Mouse (Mus musculus): ENCODE data around the gene Gmeb2. TPM values are rescaled to one million over a fixed set of nuclear protein-coding genes. Genes with fewer than 3 reads are reported as not detected.

The Gmeb2 gene
- total RNA-seq, 2 experiments from 2014 or later, result 15.4 to 24.6 TPM

DNA sequence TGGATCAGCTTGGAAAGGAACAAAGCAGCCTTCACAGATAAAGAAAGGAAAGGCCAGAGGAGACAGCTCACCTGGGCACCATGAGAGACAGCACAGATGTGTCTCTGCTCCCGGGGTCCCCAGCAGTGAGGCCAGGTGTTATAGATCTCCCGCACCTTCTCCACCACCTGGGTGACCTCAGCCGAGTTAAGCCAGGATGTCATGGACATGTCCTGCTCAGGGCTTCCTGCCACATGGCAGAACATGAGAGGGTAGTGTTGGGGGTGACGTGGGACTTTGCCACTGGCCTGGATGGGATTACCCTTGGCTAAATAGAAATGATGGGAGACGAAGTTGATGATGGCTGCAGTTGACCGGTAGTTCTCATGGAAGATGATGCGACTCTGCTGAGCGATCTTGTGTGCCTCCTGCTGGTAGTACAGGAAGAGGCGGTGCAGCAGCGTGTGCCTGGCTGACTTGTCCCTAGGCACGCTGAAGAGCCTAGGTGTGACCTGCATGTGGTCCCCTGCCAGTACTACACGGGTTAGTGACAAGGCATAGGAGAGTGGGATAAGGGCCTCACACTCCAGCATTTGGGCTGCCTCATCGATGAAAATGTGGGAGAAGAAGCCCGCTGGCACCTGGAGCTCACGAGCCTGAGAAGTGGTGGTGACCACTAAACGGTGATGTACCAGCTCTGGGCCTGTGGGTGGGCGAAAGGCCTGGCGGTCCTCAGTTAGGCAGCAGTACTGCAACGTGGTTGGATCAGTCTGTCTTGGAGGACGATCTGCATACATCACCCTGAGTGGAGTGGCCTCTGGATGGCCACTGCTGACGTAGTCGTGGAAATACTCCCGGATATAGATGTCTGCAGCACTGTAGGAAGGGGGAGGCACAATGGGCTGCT is 51.9 kb downstream of the Gmeb2 start:
- no peak for ATAC-seq (replicated peaks; ENCODE audit: low FRiP score, poor library complexity, severe bottlenecking)

DNA sequence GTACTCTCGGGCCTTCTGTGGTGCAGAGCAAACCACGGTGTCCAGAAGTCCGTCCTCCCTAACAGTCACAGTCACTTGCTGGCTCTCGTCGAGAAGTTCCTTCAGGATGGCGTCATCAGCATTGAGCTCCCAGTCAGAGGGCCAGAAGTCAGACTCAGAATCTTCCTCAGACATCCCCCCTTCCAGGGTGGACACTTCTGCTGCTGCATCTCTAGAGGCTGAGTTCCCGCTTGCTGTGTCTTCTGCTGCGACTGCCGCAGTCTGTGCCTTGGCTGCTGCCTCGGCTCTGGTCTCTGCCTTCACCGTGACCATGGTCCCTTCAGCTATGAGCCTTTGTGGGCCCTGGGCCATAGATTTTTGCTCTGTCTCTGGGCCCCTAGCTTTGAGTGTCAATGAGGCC is 53.2 kb downstream of the Gmeb2 start:
- ATAC-seq (replicated peaks; ENCODE audit: low FRiP score, poor library complexity, severe bottlenecking), result no peak

DNA sequence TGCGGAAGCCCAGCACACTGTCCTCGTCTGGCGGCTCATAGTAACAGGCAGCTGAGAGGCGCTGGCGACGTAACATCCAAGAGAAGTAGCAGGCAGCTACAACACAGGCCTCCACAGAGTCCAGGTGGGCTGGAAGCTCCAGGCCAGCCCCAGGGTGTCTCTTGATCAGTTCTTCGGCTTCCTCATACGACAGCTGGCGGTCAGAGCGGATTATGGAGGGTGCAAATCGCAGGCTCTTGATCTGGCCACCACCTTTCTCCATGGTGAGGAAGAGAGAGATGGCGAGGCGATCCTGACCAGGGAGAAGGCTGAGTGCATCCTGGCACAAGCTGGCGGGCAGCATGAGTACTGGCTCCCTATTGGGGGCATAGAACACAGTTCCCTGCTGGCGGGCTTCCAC is 54.4 kb downstream of the Gmeb2 start:
- ATAC-seq (replicated peaks; ENCODE audit: low FRiP score, poor library complexity, severe bottlenecking), result no peak

DNA sequence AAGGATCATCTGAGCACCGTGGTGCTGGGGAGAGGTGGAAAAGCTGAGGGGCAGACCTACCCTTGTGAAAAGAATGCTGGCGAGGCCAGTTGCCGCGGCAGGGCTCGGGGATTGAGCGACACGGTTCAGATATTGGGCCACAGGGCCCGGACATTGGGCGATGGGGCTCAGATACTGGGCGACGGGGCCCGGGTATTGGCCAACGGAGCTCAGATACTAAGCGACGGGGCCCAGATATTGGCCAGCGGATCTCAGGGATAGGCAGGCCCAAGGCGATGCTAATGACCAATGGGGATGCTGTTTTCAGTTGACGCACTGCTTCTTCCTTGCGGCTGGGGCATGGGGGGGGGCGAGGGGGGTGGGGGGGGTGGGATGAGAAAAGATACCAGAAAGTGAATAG is 56.7 kb downstream of the Gmeb2 start:
- ATAC-seq (replicated peaks; ENCODE audit: low FRiP score, poor library complexity, severe bottlenecking), result no peak

DNA sequence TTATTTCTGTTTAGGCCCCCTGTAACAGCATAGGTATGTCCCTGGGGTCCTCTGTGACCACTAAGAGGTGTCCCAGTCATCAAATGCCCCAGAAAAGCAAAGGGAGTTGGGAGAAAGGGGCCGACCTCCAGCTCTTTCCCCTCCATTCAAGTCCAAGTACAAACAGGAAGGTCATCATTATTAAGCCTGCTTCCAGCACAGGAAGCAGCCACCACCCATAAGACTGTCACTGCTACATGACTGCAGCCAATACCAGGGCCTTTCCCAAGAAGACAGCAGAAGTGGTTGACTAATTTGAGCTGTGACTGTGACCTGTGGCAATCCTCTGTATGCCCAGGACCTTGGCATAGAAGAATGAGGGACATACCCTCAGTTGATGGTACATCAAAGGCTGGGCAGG is 59.5 kb downstream of the Gmeb2 start:
- ATAC-seq (replicated peaks; ENCODE audit: low FRiP score, poor library complexity, severe bottlenecking), result no peak

DNA sequence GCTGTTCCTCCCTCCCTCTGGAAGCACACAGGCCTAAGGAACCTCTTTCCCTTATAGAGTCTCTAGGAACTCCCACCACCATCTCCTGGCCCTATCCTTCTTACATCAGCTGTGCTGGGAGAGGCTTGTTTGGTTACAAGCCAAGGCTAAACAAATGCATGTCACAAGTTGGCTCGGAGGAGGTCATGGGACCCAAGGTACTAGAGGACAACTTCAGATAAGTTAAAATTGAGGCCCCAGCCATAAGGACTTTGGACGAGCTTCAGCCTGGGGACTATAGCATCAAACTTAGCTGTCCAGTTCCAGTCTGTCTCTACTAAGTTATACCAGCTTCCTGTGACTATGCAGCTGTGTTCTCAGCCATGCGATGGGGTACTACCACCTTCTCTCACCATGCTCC is 60.7 kb downstream of the Gmeb2 start:
- ATAC-seq (replicated peaks; ENCODE audit: low FRiP score, poor library complexity, severe bottlenecking), result no peak

DNA sequence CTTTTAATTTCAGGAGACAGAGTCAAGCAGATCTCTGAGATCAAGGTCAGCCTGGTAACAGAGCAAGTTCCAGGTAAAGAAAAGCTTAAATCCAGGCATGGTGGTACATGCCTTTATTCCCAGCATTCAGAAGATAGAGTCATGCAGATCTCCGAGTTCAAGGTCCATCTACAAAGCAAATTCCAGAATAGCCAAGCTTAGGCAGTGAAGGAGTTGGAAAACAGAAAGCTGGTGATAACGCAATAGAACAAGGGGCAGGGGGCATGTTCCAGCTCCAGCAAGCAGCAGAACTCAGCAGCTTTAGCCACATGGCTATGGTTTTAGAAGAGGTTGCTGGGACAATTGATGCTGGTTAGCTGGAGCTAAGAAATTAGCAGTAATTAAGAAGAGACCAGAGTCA is 62.8 kb downstream of the Gmeb2 start:
- ATAC-seq (replicated peaks; ENCODE audit: low FRiP score, poor library complexity, severe bottlenecking), result no peak

DNA sequence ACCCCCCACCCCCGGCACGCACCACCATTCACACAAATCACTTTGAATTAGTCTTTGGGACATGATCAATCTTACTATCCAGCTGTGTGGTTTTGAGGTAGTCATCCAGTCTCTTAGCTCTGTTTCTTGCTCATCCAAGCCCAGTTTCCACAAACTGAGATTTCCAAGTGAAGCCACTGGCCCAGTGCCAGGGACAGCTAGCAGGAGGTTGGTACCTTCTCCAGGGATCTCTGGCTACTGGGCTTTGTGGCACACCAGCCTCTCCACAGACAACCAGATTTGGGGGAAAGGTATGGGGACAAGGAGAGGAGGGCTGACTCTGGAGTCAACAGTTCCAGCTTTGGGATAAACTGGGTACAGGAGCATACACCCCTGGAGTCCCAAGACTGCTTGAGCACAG is 67.5 kb downstream of the Gmeb2 start:
- no peak for ATAC-seq (replicated peaks; ENCODE audit: low FRiP score, poor library complexity, severe bottlenecking)

DNA sequence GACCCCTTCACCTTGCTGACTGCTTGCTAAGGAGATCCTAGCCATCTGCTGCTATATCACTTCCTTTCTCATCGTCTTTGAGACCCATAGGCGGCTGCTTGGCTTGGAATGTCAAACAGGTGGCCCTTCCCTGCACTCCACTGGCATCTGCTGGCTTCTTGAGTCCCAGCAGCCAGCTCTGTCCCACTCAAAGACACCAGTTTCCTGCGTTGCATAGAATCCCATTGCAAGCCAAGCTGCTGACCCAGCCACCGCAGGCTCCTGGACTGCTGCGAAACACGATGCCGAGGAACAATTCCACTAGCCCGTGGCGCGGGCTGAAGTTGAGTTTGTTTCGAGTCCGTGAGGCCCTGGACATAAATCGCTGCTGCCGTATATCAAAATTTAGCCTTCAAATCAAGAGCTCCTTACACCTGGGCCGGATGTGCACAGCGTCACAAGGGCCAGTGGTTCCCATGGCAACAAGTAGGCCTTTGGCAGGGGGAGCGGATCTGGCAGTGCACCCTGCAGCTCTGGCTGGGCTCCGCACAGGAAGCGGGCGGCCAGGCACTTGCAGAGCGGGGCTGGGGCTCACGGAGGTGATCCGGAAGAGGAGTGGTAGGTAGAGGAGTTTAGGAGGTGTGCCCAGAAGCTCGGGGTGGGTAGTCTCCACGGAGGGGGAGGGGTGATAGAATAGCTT is 68.2 kb downstream of the Gmeb2 start, which contains the start of gene Fndc11:
TSS of gene Fndc11 (plus strand) at position 476 of the 679 bp plus-strand sequence.
- 0 out of 2 replicates have a peak, but pooled peaks have one; percentile 36 for ATAC-seq (replicated peaks; ENCODE audit: low FRiP score, poor library complexity, severe bottlenecking)

DNA sequence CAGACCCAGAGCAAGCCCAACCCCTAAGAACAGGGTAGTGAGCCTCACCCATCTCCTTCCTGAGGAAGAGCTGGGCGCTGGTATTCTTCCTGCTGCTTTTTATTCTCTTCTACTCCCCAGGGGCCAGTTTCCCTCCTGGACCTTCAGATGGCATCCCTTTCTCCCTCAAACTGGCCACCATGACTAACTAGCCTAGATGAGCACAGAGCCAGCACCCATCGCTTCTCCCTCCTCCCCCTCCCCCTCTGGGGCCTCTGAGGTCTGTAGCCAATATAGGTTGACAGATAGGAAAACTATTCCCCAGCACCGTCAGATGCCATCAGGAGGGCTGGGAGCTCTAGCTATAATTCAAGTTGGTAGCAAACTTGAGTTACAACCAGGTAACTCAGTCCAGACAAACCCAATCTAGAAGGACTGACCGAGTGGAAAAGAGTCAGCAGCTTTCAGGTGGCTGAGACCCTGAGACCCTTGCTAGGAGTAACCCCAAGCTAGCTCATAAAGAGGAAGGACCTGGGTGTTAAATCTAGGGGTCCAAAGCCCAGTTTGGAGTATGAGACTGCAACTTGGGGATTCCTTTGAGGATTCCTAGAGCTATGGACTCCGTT is 68.9 kb downstream of the Gmeb2 start:
- no peak for ATAC-seq (replicated peaks; ENCODE audit: low FRiP score, poor library complexity, severe bottlenecking)

DNA sequence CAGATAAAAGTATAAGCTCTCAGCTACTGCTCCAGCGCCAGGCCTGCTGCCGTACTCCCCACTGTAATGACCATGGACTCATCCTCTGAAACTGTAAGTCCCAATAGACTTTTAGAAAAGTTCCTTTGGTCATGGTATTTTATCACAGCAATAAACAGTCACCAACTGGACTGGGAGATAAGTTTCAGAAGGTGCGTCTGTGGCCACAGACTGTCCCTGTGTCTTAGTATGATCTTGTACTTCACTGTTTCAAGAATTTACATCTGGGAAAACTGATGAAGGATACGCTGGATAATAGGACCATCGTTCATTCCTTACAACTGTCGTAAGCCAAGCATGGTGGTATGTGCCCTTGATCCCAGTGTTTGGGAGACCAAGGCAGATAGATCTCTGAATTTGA is 71.8 kb downstream of the Gmeb2 start:
- no peak for ATAC-seq (replicated peaks; ENCODE audit: low FRiP score, poor library complexity, severe bottlenecking)

DNA sequence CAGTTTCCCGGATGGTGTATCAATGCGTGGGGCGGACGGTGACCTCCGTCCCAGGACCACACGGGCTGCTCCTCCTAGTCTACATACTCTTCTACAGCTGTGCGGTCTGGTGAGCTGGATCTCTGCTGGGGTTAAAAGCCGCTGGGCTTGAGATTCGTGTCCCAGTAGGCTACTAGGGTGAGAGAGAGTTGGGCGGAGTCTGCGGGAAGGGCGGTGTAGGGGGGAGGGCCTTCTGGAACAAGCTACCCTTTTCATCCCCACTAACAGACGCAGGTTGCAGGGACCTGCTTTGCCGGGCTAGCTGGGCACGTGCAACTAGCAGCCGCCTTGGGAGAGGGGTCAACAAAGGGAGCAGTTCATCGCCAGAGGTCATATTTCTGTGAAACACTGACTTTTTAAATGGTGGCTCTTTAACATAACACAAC is 74.8 kb downstream of the Gmeb2 start, which contains the start of gene Srms:
TSS of gene Srms (minus strand) at position 165 of the 425 bp plus-strand sequence.
- ATAC-seq (replicated peaks; ENCODE audit: low FRiP score, poor library complexity, severe bottlenecking), result peak; percentile 73

DNA sequence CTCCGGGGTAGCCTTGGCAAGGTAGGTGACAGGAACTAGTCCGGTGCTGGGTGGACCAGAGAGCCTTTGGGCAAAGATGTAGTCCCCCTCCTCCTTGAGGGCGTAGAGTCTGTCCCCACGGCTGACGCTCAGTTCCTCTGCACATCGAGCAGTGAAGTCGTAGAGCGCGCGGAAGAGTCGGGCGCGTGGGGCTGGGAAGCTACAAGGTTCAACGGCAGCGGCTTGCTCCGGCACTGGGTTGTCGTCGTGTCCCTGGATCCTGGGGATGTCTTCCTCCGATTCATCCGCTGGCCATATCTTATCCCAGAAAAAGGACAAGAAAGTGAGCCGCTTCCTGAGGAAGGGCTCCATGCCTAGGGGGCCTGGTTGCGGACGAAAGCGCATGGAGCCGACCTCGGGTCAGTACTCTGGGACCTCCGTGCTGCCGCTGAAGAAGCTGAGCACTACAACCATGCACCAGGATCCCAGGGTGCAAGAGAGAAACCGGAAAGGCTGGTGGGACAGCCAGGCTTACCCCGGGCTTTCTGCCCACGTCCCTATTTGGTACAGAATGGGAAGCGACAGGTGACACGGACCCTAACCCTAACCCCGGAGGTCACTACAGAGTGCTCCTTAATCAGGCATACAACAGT is 75.3 kb downstream of the Gmeb2 start:
- 0 out of 2 replicates have a peak, but pooled peaks have one; percentile 27 for ATAC-seq (replicated peaks; ENCODE audit: low FRiP score, poor library complexity, severe bottlenecking)

DNA sequence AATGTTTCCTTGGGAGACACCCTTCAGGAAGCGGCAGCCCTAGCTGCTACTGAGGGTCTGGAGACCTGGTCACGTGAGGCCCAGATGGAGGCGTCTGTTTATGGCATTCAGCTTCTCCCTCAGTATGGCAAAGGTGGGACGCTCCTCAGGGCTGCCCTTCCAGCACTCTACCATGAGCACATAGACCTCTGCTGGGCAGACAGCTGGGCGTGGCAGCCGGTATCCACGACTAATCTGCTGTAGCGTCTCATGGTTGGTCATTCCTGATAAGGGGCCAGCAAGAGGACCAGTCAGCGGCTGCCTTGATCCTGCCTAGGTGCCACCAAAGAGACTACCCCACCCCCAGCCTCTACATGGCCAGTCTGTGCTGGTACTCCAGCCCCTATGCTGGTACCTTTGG is 81.7 kb downstream of the Gmeb2 start:
- peak; percentile 87 for ATAC-seq (replicated peaks; ENCODE audit: low FRiP score, poor library complexity, severe bottlenecking)

DNA sequence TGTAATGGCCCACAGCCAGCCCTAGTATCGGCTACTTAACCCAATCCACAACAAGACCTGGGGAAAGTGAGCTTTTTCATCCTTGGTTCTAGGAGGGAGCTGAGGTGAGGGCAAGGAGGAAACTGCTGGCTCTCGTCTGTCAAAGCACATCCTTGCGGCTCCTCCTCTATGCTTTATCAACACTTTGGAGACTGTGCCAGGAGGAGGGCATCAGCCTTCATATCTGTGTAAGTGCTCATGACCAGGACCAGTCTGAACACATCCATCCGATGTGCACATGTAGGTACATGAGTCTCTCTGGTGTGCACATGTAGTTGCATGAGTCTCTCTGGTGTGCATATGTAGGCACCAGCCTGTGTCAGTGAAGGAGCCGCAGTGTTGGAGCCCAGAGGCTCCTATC is 82.2 kb downstream of the Gmeb2 start:
- ATAC-seq (replicated peaks; ENCODE audit: low FRiP score, poor library complexity, severe bottlenecking), result peak; percentile 71

DNA sequence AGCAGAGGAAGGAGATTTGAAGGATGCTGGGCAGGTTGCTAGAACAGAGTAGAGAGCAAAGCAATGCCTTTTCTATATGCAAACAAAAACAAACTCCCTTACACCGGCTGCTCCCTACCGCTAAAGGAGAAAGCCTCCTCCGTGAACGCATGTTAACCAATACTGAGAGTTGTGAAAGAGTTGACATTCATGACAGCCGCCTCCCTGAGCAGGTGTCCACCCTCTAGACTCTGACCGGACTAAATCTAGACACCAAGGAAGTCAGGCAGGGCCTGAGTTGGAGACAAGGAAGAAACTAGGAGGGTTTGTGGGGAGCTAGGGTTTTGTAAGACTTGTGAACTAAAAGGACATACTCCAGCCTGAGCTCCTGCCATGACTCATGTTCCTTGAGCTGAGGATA is 84.9 kb downstream of the Gmeb2 start:
- ATAC-seq (replicated peaks; ENCODE audit: low FRiP score, poor library complexity, severe bottlenecking), result no peak

DNA sequence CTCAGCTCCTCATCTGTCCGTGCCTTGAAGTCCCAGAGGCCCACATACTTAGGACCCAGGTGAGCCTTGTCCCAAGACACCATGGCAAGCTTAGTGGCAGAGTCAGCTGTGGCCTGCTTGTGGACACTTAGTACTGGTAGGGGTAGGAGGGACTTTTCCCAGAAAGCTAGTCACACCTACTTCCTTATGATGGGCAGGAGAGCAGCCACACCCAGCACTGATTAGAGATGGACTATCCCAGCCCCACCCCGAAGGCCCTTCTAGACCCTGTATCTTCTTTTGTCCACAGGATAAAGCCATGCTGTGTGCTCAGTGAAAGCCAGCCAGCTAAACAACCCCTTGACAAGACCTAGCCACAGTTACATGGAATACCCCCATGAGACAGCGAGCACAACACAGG is 85.4 kb downstream of the Gmeb2 start, which contains the start of gene Ptk6:
TSS of gene Ptk6 (minus strand) at position 368 of the 400 bp plus-strand sequence.
- ATAC-seq (replicated peaks; ENCODE audit: low FRiP score, poor library complexity, severe bottlenecking), result no peak

DNA sequence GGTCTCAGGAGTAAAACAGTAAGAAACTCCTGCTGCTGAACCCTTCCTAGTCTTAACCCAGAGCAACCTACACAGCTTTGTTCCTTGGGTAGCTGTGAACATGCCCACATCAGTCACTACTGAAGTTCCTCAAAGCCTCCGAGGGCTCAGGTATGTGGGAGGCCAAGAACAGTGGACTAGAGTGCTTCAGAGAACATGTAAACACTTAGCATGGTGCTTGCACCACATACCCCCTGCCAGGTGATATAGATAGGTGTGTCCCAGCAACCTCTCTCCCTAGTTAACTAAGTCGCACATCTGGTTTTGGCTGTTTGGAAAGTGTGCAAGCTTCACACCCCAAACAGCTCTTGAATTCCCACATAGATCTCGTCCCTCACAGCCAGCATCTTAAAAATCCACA is 86.2 kb downstream of the Gmeb2 start:
- ATAC-seq (replicated peaks; ENCODE audit: low FRiP score, poor library complexity, severe bottlenecking), result no peak
